13 mouse cellular contexts compared by ENCODE assay signal in the genomic region with DNA sequence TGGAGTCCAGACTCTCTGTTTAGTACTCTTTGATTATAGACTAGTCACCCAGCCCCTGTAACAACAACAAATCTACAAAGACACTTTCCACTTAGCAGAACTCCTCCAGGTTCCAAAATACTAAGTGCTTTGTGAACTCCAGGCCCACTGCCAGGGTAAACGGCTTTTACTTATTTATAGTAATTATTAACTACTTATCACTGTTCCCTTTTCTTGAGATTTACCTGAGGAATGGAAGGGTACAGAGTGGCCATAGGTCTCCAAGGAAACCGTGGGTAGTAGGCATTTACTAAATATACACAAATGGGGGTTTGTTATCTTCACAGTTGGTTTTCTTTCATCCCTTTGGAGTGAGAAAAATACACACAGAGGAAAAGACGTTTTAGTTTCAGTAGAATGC. TPM values are rescaled to one million over a fixed set of nuclear protein-coding genes. Genes with fewer than 3 reads are reported as not detected.
DNase-seq lines count a peak whose midpoint lies in the region; ATAC-seq and TF ChIP-seq lines count a peak whose summit lies in the region.
"Had no signal": no experiment of that assay in that cellular context is flagged by ENCODE, and none has a peak within 500 bp of the region (broad histone marks: within the 10 kb centered on the region; RNA-seq: fewer than 3 reads in every experiment).

No protein-coding gene starts in this region.

- no peaks in the 10 kb centered on the region for H3K9me3 ChIP-seq in lung, embryonic 15.5 days
- H3K9me3 ChIP-seq in stomach, embryonic 16.5 days (replicated peaks; ENCODE audit: control insufficient read depth, low read length): no peaks in the 10 kb centered on the region
- H3K9me3 ChIP-seq: neural tube, embryonic 12.5 days had no signal

- peak; percentile 52; the same call in 1 of the 2 replicates for ATAC-seq in lung, embryonic 15.5 days (ENCODE audit: borderline replicate concordance, extremely low read depth, low FRiP score, low TSS enrichment)
- ATAC-seq in stomach, embryonic 16.5 days (ENCODE audit: insufficient read depth, low FRiP score): peak; percentile 89
- ATAC-seq: midbrain, embryonic 16.5 days had no signal

- intact Hi-C loops in gastrocnemius, postnatal 36 days (cut with DNase I): no loop called here

- H3K4me1 ChIP-seq in lung, embryonic 15.5 days: peaks cover 31% of the 10 kb centered on the region
- H3K4me1 ChIP-seq in stomach, embryonic 16.5 days (ENCODE audit: control insufficient read depth, insufficient read depth, low read length): peaks cover 10% of the 10 kb centered on the region; the same call in 1 of the 2 replicates
- H3K4me1 ChIP-seq: neural tube, embryonic 12.5 days had no signal

- DNase-seq in layer of hippocampus, adult 2 months (ENCODE audit: low spot score in 2 of 2): no peak
- DNase-seq in layer of hippocampus, adult 8-10 months (ENCODE audit: low spot score in 2 of 2): no peak
- peak; percentile 75 for DNase-seq in kidney, adult 9 months
- DNase-seq in gastrocnemius, postnatal 36 days: no peak
- DNase-seq in spleen, adult 18-20 months: no peak
- DNase-seq in spleen, postnatal 10 days (ENCODE audit: low spot score in 2 of 2): no peak
- DNase-seq: adrenal gland, postnatal 25 days; cerebellum, postnatal 25 days; layer of hippocampus, postnatal 36 days had no signal

- H3K4me2 ChIP-seq in lung, embryonic 15.5 days: no peak overlapping the region
- no peak overlapping the region for H3K4me2 ChIP-seq in stomach, embryonic 16.5 days (ENCODE audit: low read depth, low read length)
- H3K4me2 ChIP-seq: neural tube, embryonic 12.5 days had no signal

- TF ChIP-seq CTCF in layer of hippocampus, adult 2 months (conservative IDR thresholded peaks at IDR 0.05): no peak

- H3K36me3 ChIP-seq in lung, embryonic 15.5 days: peaks cover 17% of the 10 kb centered on the region
- H3K36me3 ChIP-seq in stomach, embryonic 16.5 days (ENCODE audit: control insufficient read depth, insufficient read depth, low read length): peaks cover 7% of the 10 kb centered on the region

- peak overlapping the region; percentile 39; the same call in 1 of the 2 replicates for H3K27ac ChIP-seq in layer of hippocampus, adult 2 months
- H3K27ac ChIP-seq in lung, embryonic 15.5 days: peak overlapping the region; percentile 91
- H3K27ac ChIP-seq in stomach, embryonic 16.5 days (ENCODE audit: low read length): peak overlapping the region; percentile 93
- H3K27ac ChIP-seq: neural tube, embryonic 12.5 days had no signal

- no peaks in the 10 kb centered on the region for H3K27me3 ChIP-seq in lung, embryonic 15.5 days
- no peaks in the 10 kb centered on the region for H3K27me3 ChIP-seq in stomach, embryonic 16.5 days (ENCODE audit: control insufficient read depth, insufficient read depth, low read length)
- H3K27me3 ChIP-seq: neural tube, embryonic 12.5 days had no signal

- 22% methylated on average over 3 of the region's 3 CpGs for WGBS in lung, embryonic 15.5 days
- 26% methylated on average over 3 of the region's 3 CpGs for WGBS in stomach, embryonic 16.5 days

- H3K9ac ChIP-seq in lung, embryonic 15.5 days: no peak overlapping the region
- no peak overlapping the region for H3K9ac ChIP-seq in stomach, embryonic 16.5 days (ENCODE audit: low read length)
- H3K9ac ChIP-seq: neural tube, embryonic 12.5 days had no signal

- no peak overlapping the region for H3K4me3 ChIP-seq in layer of hippocampus, adult 2 months
- no peak overlapping the region for H3K4me3 ChIP-seq in lung, embryonic 15.5 days
- no peak overlapping the region for H3K4me3 ChIP-seq in stomach, embryonic 16.5 days (replicated peaks; ENCODE audit: low read length)
- H3K4me3 ChIP-seq: neural tube, embryonic 12.5 days had no signal

RNA-seq across cellular contexts. Expression of gene Ttc23, which starts 41.1 kb away (rescaled TPM):
- total RNA-seq in layer of hippocampus, adult 2 months (2021): 1 to 10 TPM; 4.6 to 7.9 TPM
- 1 to 10 TPM; 6.6 to 7.9 (median 7.3) TPM for total RNA-seq in layer of hippocampus, adult 8-10 months (2022)
- 26.8 and 29.0 TPM in 2 replicates for polyA plus RNA-seq in lung, embryonic 15.5 days (2015; fragmentation: Nextera tagmentation; extraction: Ambion mirVana)
- 28.4 and 29.8 TPM in 2 replicates for polyA plus RNA-seq in stomach, embryonic 16.5 days (2015; fragmentation: Nextera tagmentation; extraction: Ambion mirVana)
- 10 to 100 TPM; 18.3 to 18.9 TPM for total RNA-seq in gastrocnemius, postnatal 36 days (2021)

RNA-seq across cellular contexts. Expression of gene Lrrc28, which starts 43.2 kb away (rescaled TPM):
- total RNA-seq in layer of hippocampus, adult 2 months (2021): 10 to 100 TPM; 32.4 to 37.4 TPM
- 10 to 100 TPM; 26.5 to 45.6 (median 42.1) TPM for total RNA-seq in layer of hippocampus, adult 8-10 months (2022)
- 12.7 and 14.5 TPM in 2 replicates for polyA plus RNA-seq in lung, embryonic 15.5 days (2015; fragmentation: Nextera tagmentation; extraction: Ambion mirVana)
- polyA plus RNA-seq in stomach, embryonic 16.5 days (2015; fragmentation: Nextera tagmentation; extraction: Ambion mirVana): 22.3 and 28.4 TPM in 2 replicates
- total RNA-seq in gastrocnemius, postnatal 36 days (2021): 10 to 100 TPM; 22.8 to 23.2 TPM

Comparison
In these comparisons a context has a peak if more than half of its experiments do, and no peak if none do; other contexts are left out.
1. H3K27ac ChIP-seq: peak in every context shown above with its lines; median percentile 93 in stomach, embryonic 16.5 days; 91 in lung, embryonic 15.5 days; 39 in layer of hippocampus, adult 2 months.